Mouse (Mus musculus): Measurements from ENCODE around the gene Vamp5. TPM values are rescaled to one million over a fixed set of nuclear protein-coding genes. Genes with fewer than 3 reads are reported as not detected.

Vamp5 gene
- total and polyA plus RNA-seq, 3 experiments: 0.50 to 2.5 (median 0.90) TPM

- in situ Hi-C loops (cut with MboI; ENCODE audit: low pct_ligation_motif_present, low pct_unique_long_range_greater_than_20kb, low sequenced_read_pairs) (no loop called here), dilution Hi-C loops (cut with MboI; ENCODE audit: extremely low pct_ligation_motif_present, extremely low pct_unique_long_range_greater_than_20kb, low sequenced_read_pairs) (no loop called here)
- peaks cover 3 to 18% of the 10 kb centered on the region in 2 experiments; a peak in 3 of 4 replicates for H3K4me1 ChIP-seq (ENCODE audit: control insufficient read depth in 1 of 2, insufficient read depth in 2 of 2)
These were observed 15.3 kb downstream of the Vamp5 start for GRCm38 (mm10) chr6:72364985-72365384.

DNA sequence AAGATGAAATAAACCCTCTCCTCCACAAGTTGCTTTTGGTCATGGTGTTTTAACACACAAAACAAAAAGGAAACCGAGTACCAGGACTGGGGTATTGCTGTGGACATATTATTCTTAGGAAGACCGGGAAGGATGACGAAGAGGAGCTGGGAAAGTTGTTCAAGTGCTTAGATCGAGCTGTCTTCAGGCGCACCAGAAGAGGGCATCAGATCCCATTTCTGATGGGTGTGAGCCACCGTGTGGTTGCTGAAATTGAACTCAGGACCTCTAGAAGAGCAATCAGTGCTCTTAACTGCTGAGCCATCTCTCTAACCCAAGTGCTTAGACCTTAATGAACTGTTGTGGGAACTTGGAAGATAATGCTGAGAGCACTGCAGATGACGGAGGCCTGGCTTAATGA is 16.3 kb downstream of the Vamp5 start:
- Histone ChIP-seq H3K79me2 (replicated peaks; ENCODE audit: control insufficient read depth, extremely low read depth, insufficient read depth, poor library complexity, severe bottlenecking) (peaks cover 15% of the 10 kb centered on the region), H3K36me3 (replicated peaks in 1 of 2; ENCODE audit: control insufficient read depth in 1 of 2, insufficient read depth in 1 of 2, low read length in 1 of 2) (peaks cover 15 to 23% of the 10 kb centered on the region in 2 experiments), H3K4me1 (ENCODE audit: control insufficient read depth in 1 of 2, insufficient read depth in 2 of 2) (peaks cover 3 to 18% of the 10 kb centered on the region in 2 experiments; a peak in 3 of 4 replicates), H3K4me3 (replicated peaks in 1 of 3; ENCODE audit: low read depth in 2 of 3, low read length in 2 of 3, poor library complexity in 1 of 3) (no peak overlapping the region), H3K27me3 (replicated peaks) (no peaks in the 10 kb centered on the region), H3K27ac (ENCODE audit: insufficient read depth, low read depth) (no peak overlapping the region), H3K4me2 (ENCODE audit: insufficient read depth, low read depth, poor library complexity, severe bottlenecking) (no peak overlapping the region), H3K9me3 (replicated peaks; ENCODE audit: low read length) (no peaks in the 10 kb centered on the region), H3K9ac (ENCODE audit: insufficient read depth, low read depth) (no peak overlapping the region)
- in situ Hi-C loops (cut with MboI; ENCODE audit: low pct_ligation_motif_present, low pct_unique_long_range_greater_than_20kb, low sequenced_read_pairs) (no loop called here), dilution Hi-C loops (cut with MboI; ENCODE audit: extremely low pct_ligation_motif_present, extremely low pct_unique_long_range_greater_than_20kb, low sequenced_read_pairs) (no loop called here)
- no peak for TF ChIP-seq KAT2A (IDR thresholded peaks at IDR 0.05; ENCODE audit: insufficient replicate concordance, low read length)
- peak in 1 of 2 experiments; percentile 66; a peak in 2 of 4 replicates for TF ChIP-seq CTCF (conservative IDR thresholded peaks at IDR 0.05 in 1 of 2, IDR thresholded peaks at IDR 0.05 in 1 of 2; ENCODE audit: low read depth in 2 of 2, low read length in 2 of 2)
- TF ChIP-seq RAD21 (IDR thresholded peaks at IDR 0.05; ENCODE audit: low read depth, low read length): peak; percentile 28
- TF ChIP-seq SMC3 (IDR thresholded peaks at IDR 0.05; ENCODE audit: low read depth, low read length): peak; percentile 29
- no peak for TF ChIP-seq EP300 (IDR thresholded peaks at IDR 0.05; ENCODE audit: low read length)
- DNase-seq (ENCODE audit: extremely low read depth): no peak

More at GRCm38 (mm10) chr6:72364985-72365384, 15.3 kb downstream of the Vamp5 start:
- no peak for TF ChIP-seq EP300 (IDR thresholded peaks at IDR 0.05; ENCODE audit: low read length)
- no peak for TF ChIP-seq MAX (IDR thresholded peaks at IDR 0.05; ENCODE audit: low read length)
- TF ChIP-seq ZMIZ1 (IDR thresholded peaks at IDR 0.05; ENCODE audit: low read depth, low read length): no peak
- no peak for TF ChIP-seq MEF2A (IDR thresholded peaks at IDR 0.05; ENCODE audit: borderline replicate concordance, low read depth, low read length)
- TF ChIP-seq CTCF (conservative IDR thresholded peaks at IDR 0.05 in 1 of 2, IDR thresholded peaks at IDR 0.05 in 1 of 2; ENCODE audit: low read depth in 2 of 2, low read length in 2 of 2): no peak
- TF ChIP-seq E2F4 (IDR thresholded peaks at IDR 0.05; ENCODE audit: insufficient replicate concordance, low read depth, low read length): no peak
- TF ChIP-seq CHD2 (IDR thresholded peaks at IDR 0.05; ENCODE audit: low read length): no peak
- no peak for TF ChIP-seq PAX5 (IDR thresholded peaks at IDR 0.05; ENCODE audit: low read length)
- no peak for TF ChIP-seq KAT2A (IDR thresholded peaks at IDR 0.05; ENCODE audit: insufficient replicate concordance, low read length)
- no peak for TF ChIP-seq SMC3 (IDR thresholded peaks at IDR 0.05; ENCODE audit: low read depth, low read length)
- peaks cover 15% of the 10 kb centered on the region for H3K79me2 ChIP-seq (replicated peaks; ENCODE audit: control insufficient read depth, extremely low read depth, insufficient read depth, poor library complexity, severe bottlenecking)
- H3K9ac ChIP-seq (ENCODE audit: insufficient read depth, low read depth): no peak overlapping the region
- no peak overlapping the region for H3K4me2 ChIP-seq (ENCODE audit: insufficient read depth, low read depth, poor library complexity, severe bottlenecking)
- no peaks in the 10 kb centered on the region for H3K27me3 ChIP-seq (replicated peaks)
- peaks cover 7 to 13% of the 10 kb centered on the region in 2 experiments for H3K36me3 ChIP-seq (replicated peaks in 1 of 2; ENCODE audit: control insufficient read depth in 1 of 2, insufficient read depth in 1 of 2, low read length in 1 of 2)
- H3K4me3 ChIP-seq (replicated peaks in 1 of 3; ENCODE audit: low read depth in 2 of 3, low read length in 2 of 3, poor library complexity in 1 of 3): no peak overlapping the region
- no peak for DNase-seq (ENCODE audit: extremely low read depth)
- no peak overlapping the region for H3K27ac ChIP-seq (ENCODE audit: insufficient read depth, low read depth)
- H3K9me3 ChIP-seq (replicated peaks; ENCODE audit: low read length): no peaks in the 10 kb centered on the region
